Mouse (Mus musculus): Measurements from ENCODE around the gene Gipr.

Gipr gene

GRCm38 (mm10) chr7:19148875-19149541 is 16.9 kb downstream of the Gipr start, which contains the start of gene Qpctl:
Gene Qpctl, minus strand, starts transcription at chr7:19149291.
- peak; percentile 99 for DNase-seq (ENCODE audit: low spot score)

- no peak for DNase-seq (ENCODE audit: low spot score)
Observed at GRCm38 (mm10) chr7:19148180-19148874, 17.6 kb downstream of the Gipr start.

GRCm38 (mm10) chr7:19147497-19148045 is 18.4 kb downstream of the Gipr start:
- DNase-seq (ENCODE audit: low spot score): no peak

- no peak for DNase-seq (ENCODE audit: low spot score)
Observed at GRCm38 (mm10) chr7:19146793-19147192, 19.1 kb downstream of the Gipr start.

- peak; percentile 65 for DNase-seq (ENCODE audit: low spot score)
Observed at GRCm38 (mm10) chr7:19137380-19137779, 28.5 kb downstream of the Gipr start.

- no peak for DNase-seq (ENCODE audit: low spot score)
Observed at GRCm38 (mm10) chr7:19136673-19137334, 29.1 kb downstream of the Gipr start.

- DNase-seq (ENCODE audit: low spot score): no peak
Observed at GRCm38 (mm10) chr7:19136168-19136567, 29.8 kb downstream of the Gipr start.

- peak; percentile 98 for DNase-seq (ENCODE audit: low spot score)
Observed at GRCm38 (mm10) chr7:19131324-19131848, 34.5 kb downstream of the Gipr start.

- no peak for DNase-seq (ENCODE audit: low spot score)
Observed at GRCm38 (mm10) chr7:19130657-19131056, 35.3 kb downstream of the Gipr start.

- no peak for DNase-seq (ENCODE audit: low spot score)
Observed at GRCm38 (mm10) chr7:19129396-19129795, 36.5 kb downstream of the Gipr start.

- no peak for DNase-seq (ENCODE audit: low spot score)
Observed at GRCm38 (mm10) chr7:19127744-19128143, 38.2 kb downstream of the Gipr start.

- no peak for DNase-seq (ENCODE audit: low spot score)
Observed at GRCm38 (mm10) chr7:19124713-19125112, 41.2 kb downstream of the Gipr start.

- DNase-seq (ENCODE audit: low spot score): no peak
Observed at GRCm38 (mm10) chr7:19121686-19122085, 44.2 kb downstream of the Gipr start.

GRCm38 (mm10) chr7:19119631-19120429 is 46.1 kb downstream of the Gipr start, which contains the start of gene Fbxo46:
Gene Fbxo46, plus strand, starts transcription at chr7:19119859.
- peak; percentile 92 for DNase-seq (ENCODE audit: low spot score)

- no peak for DNase-seq (ENCODE audit: low spot score)
Observed at GRCm38 (mm10) chr7:19119083-19119482, 46.8 kb downstream of the Gipr start.

- peak; percentile 57 for DNase-seq (ENCODE audit: low spot score)
Observed at GRCm38 (mm10) chr7:19118028-19118771, 47.7 kb downstream of the Gipr start, which contains the start of gene Gm4969. Gene Gm4969, minus strand, starts transcription at chr7:19118368.

GRCm38 (mm10) chr7:19109565-19109964 is 56.4 kb downstream of the Gipr start:
- DNase-seq (ENCODE audit: low spot score): no peak

GRCm38 (mm10) chr7:19107436-19107835 is 58.5 kb downstream of the Gipr start:
- no peak for DNase-seq (ENCODE audit: low spot score)
